Mouse (Mus musculus) thymus, postnatal 25 days (tissue): ENCODE results near the gene Pex6.

Source experiments
- DNase-seq: peaks from one replicate; pipeline ENCODE4 v3.0.0; 2022

Pex6 gene

DNA sequence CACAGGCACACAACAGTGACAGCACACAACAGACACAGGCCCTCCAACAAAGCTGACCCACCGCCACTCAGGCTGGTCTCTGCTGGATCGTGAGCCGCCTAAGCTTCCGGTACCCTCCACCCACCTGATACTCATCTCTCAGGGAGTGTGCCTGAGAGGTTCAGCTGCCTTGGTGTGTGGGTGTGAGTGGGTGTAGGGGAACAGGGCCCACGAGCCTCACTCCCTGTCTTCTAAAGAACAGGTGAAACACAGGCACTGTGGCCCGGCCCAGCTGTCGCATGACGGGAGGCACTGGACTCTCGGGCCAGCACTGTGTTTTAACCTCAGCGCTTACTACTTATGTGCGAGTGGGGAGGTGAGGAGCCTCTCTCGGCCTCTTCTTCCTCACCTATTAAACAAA lies 9.2 kb upstream of the Pex6 start:
- no peak for DNase-seq

DNA sequence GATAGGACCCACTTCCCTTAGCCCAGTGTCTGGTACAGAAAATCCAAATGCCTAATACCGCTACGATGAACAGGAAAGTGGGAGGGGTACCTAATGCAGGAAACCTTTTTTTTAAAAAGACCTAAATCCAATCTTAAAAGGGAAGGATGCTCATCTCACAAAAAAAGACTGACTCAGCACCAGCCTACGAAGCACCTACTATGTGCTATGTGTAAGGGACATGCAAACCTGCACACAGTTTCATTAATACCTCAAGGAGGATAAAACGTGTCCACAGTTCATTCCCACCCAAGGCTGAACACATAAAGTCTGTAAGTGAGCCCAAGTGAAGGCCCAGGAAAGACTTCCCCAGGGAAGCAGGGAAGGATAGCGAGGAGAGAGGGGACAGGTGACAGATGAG lies 8.8 kb upstream of the Pex6 start:
- no peak for DNase-seq

DNA sequence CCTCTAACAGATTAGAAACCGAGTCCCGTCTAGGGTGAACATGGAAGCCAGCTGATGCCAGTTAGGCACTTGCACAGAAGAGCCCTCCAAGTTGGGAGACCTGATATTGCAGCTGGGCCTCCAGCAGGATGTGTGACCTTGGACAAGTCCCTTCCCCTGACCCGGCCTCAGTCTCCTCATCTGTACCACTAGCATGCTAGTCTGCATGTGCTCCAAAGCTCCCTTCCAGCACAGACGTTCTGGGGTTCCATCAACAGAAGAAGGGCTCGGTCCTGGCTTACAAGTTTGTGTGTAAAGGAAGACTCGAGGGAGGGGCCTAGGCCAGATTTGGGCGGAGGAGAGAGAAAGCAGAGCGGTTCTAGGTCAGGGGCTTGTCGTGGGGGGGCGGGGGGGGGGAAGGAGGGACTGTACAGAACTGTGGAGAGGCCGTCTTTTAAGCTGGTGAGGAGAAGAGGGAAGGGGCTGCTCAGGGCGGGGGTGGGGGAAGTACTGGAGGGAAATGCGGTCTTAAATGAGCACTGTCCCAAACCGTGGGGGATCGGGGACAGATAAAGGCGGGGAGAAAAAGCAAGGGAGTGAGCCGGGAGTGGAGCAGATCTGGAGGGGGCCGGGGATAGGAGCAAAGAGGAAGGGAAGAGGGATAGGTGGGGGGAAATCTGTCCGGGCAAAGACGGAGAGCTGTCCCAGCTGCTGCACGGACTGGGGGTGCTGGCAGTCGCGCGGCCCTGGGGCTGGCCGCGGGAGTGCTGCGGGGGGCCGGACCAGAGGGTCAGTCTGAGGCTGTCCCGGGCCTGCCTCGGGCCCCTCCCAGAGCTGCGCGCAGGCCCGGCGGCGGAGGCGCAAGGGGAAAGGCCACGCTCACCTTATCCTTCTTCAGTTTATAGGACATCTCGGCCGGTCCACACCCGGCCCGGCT lies 7.0 kb upstream of the Pex6 start:
- DNase-seq: no peak

DNA sequence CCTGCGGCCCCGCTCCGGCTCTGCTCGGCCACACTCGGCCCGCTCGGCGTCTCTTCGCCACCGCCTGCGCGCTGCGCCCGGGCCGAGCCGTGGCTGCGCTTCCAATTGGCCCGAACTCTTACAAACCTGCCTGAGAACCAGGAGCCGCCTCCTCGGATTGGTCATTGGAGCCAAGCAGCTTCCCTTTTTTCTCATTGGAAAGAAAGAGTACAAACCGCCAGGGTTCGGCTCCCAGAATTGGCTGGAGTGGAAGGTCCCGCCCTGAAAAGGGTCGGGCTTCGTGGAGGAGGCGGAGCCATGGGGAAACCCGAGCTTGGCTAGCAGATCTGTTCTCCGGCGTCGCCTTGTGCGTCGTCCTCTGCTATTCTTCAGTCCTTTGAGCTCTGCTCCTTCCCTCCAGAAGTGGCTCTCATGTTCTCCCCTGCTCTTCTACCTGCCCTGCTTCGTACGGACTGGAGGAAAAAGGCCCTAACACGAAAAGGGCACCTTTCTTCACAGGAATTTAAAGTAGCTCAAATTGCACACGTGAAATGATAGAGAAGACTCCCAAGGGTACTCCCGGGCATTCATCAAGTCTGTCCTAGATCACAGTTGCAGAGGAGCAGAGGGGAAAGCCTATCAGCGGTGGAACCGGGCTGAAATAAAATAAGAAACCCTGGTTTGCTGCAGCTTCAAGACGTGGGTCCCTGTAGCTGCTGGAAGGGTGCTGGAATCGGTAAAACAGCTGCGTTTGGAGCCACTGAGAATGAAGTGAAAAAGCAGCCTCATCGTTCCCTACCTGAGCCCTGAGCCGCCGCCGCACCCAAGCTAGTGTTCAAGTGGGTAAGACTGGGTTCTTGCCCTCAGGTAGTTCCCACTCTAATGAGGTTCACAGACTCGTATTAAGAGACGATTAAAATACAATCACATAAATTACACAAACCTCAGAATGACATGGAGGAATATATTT lies 6.1 kb upstream of the Pex6 start, which contains the start of gene Ppp2r5d:
TSS of gene Ppp2r5d (minus strand) at position 225 of the 949 bp plus-strand sequence.
- peak; percentile 96 for DNase-seq

DNA sequence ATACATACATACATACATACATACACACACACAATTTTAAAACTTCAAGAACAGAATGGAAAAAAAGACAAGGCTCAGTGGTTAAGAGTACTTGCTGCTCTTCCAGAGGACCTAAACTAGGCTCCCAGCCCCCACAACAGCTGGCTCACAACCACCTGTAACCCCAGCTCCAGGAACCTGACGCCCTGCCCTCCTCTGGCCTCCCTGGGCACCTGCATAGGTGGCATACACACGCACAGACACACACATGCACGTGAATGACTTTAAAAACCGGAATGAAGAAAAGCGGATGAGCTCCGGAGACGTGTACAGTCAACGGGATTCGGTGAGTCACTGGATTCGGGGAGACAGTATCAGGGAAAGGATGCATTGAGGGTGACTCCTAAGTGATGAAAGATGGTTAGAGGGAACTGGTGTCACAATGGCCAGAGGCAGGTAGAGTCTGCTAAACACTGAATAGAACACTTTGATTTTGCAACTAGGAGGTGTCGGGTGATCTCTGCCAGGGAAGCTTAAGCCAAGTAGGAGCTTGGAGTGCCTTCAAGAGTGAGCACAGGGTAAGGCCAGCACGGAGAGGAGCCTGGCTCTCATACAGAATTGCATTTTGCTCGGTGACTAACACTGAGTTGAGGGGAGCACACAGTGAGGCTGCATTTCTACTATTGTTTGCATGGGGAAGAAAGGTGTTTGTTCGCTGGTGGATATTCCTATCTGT lies 4.7 kb upstream of the Pex6 start:
- DNase-seq: no peak

DNA sequence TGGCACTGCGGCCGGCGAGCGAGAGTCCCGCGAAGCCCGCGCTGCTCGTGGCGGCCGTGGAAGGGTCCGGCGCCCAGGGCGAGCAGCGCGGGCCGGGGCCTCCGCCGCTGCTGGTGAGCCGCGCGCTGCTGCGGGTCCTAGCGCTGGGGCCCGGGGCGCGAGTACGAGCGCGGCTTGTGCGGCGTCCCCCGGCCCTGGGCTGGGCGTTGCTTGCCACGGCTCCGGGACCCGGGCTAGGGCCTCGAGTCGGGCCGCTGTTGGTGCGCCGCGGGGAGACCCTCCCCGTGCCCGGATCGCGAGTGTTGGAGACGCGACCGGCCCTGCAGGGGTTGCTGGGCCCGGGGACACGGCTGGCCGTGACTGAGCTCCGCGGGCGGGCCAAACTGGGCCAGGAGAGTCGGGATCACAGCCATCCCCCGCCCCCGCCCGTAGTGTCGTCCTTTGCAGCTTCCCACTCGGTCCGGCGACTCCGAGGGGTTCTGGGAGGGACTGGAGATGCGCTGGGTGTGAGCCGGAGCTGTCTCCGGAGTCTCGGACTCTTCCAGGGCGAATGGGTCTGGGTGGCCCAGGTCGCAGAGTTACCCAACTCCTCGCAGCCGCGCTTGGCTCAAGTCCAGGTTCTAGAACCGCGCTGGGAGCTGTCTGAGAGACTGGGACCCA lies 479 bp downstream of the Pex6 start:
- no peak for DNase-seq

DNA sequence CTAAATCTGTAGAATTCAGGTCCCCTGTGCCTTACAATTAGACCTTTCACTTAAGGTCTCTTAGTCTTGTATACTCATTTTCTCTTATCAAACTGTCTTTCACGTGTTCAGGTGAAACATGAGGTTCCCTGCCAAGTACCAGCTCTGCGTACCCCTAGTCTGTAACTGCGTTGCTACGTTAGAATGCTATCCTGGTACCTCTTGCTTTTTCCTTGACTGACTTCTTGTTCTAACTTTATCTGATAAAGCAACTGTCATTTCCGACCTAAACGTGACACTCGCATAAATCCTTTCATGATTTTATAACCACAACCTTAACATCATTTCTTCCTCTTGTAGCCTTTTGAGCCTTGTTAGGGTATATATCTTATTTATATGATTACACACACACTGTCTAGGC lies 1.2 kb downstream of the Pex6 start:
- DNase-seq: no peak

DNA sequence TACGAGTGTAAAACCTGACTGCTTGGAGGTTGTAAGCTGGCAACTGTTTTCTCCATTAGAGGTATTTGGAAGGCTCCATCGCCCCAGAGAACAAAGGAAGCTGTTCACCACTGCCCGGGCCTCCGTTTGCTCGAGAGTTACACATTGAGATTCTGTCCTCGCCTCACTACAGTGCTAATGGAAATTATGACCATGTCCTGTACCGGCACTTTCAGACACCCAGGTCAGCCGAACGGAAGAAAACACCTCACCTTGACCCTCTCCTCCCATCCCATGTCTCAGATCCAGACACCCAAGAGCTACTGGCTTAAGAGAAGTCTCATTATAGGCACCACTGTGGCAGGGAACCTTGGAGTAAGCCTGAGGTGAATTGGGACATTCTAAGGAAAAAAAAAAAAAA lies 2.6 kb downstream of the Pex6 start:
- no peak for DNase-seq

DNA sequence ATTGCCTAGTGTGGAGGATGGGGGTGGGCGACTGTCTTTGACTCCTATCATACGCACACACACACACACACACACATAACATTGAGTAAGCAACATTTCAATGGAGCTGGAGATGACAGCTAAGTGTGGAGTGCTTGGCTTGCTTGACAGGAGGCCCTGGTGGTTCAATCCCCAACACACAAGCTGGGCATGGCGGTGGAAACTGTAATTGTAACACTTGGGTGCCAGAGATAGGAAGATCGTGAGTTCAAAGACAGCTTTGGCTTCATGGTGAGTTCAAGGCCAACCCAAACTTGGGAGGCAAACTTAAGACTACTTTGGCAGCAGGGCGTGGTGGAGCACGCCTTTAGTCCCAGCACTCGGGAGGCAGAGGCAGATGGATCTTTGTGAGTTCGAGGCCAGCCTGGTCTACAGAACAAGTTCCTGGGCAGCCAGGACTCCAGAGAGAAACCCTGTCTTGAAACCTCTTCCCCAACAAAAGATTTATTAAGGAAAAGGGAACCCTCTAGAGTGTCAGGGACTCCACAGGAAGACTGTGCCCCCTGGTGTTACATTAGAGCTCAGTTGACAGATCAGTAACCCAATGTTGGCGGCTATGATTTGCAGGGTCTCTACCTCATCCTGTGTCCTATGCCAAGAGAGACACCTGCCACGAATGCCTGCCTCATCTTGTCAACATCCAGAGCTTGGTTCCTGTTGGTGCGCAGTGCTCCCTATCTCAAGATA lies 3.7 kb downstream of the Pex6 start:
- no peak for DNase-seq

DNA sequence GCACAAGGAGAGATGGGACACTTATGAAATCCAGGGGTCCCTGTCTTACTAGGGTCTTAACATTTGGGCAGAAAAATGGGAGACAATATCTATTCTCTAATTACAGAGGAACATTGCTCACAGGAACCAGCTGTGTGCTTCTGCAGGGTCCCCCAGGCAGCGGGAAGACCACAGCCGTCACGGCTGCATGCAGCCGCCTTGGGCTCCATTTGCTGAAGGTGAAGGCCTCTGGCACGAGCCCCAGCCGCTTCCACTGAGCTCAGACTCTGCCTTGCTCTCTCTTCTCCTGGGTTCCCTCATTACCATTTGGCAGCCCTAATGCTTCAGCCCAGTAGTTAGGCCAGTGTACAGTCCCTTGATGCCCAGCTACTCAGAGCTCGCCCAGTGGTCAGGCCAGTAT lies 9.8 kb downstream of the Pex6 start:
- no peak for DNase-seq

DNA sequence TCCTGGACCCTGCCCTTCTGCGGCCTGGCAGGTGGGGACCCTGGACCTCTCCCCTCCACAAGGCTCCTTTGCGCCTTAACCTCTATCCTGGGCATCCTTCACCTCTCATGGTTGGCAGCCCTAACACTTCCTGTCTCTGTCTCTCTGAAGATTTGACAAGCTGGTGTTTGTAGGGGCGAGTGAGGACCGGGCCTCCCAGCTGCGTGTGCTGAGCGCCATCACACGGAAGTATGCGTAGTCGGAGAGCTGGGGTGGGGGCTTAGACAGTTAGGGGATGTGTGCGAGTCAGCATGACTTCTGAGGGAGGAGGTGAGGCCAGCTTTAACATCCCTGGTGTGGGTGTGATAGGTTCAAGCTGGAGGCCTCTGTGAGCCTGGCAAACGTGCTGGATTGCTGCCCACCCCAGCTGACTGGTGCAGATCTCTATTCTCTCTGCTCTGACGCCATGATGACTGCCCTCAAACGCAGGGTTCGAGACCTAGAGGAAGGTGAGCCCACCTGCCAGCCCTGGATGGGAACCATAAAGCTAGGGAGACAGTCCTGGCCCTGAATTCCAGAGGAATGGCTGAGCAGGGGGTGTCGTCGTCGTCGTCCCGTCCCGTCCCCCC lies 13.3 kb downstream of the Pex6 start:
- DNase-seq: no peak

DNA sequence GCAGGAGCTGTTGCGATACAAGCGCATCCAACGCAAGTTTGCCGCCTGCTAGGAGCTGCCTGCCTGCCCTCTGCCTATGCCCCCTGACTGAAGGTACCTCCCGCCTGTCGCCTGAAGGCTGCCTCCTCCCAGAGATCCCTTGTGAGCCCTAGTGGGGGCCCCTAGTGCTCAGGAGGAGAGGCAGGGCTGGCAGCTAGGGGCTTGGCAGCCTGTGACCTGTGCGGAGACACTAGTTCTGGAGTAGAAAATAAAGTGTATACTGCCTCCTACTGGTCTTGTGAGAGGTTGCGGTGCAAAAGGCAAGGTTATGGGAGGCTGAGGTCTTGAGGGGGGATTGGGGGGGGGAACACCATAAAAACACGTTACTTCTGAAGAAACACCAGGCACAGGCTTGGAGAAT lies 14.0 kb downstream of the Pex6 start:
- peak; percentile 64 for DNase-seq

DNA sequence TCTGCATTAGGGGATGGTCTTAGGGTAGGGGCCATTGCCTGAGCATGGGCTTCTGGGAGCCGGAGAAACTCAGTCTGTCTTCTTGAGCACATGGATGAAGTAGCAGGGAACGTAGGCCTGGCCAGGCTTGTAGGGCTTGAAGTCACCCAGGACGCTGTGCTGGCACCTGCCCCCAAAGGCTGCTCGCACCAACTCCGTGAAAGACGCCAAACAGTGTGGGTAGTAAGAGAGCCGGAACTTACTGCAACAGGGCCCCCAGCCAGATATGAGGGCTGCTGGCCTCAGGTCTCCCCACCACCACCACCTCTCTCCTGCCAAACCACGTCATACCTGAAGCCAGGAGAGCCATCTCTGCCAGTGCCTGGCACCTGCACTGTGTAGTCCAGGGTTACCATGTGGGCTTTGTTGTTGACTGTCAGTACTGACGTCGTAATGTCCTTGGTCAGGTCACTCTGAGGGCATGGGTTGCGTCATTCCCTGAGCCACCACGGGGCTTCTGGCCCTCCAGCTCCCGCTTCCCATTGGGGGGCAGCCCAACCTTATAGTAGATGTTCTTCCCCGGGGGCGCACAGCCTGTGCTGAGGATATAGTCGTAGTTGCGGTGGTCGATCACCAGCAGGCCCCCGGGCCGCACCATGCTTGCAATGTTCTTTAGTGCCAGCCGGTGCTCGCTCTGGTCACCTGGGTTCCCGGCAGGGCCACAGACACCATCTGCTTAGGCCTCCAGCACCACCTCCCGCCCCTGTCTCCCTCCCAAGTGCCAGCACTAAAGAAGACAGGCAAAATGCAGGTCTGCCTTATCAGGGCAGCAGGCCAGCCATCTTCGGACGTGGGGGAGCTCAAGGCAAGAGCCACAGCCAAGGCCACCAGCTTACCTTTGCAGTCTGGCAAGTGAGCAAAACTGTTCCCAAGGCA lies 14.7 kb downstream of the Pex6 start:
- DNase-seq: no peak

DNA sequence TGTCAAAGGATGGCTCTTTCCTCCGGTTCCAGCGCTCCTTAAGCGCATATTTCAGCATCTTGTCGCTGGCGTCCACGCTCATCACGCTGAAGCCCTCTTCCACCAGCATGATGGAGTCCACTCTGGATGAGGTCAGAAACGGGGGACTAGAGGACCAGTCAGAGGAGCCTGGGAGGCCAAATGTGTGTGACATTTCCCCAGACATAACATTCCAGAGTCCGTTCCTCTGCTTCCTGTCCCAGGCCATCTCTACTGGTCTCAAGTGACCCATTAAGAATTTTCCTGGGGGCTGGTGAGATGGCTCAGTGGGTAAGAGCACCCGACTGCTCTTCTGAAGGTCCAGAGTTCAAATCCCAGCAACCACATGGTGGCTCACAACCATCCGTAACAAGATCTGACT lies 16.0 kb downstream of the Pex6 start:
- DNase-seq: no peak

DNA sequence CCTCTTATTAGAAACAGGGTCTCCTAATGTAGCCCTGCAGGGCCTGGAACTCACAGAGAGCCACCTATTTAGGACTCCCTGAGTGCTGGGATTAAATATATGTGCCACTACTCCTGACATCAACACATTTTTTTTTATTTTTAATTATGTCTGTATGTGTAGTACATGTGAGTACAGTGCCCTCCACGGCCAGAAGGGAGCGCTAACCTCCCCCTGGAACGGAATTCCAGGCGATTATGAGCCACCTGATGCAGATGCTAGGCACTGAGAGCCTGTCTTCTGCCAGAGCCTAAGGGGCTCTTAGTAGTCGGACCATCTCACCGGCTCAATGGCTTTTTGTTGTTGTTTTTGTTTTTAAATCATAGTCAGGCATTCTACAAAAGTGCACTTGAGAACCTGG lies 16.8 kb downstream of the Pex6 start:
- DNase-seq: peak; percentile 38

DNA sequence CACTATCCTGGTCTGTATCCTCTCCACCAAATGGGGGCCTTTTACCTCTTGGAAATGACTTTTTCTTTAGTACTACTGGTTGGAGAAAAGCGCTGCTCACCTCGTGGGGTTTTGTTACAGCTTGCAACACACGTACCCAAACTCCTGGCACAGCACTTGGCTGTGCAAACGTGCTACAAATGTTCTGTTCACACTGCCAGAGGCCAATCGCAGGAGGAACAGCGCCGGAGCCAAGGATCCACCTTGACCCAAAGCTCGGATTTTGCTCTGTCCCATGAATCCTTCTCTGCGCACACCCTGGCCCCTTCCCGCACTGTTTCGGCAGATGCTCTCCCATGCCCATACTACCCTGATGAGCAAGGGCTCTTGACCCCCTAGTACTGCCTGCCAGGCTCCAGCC lies 17.2 kb downstream of the Pex6 start:
- no peak for DNase-seq

DNA sequence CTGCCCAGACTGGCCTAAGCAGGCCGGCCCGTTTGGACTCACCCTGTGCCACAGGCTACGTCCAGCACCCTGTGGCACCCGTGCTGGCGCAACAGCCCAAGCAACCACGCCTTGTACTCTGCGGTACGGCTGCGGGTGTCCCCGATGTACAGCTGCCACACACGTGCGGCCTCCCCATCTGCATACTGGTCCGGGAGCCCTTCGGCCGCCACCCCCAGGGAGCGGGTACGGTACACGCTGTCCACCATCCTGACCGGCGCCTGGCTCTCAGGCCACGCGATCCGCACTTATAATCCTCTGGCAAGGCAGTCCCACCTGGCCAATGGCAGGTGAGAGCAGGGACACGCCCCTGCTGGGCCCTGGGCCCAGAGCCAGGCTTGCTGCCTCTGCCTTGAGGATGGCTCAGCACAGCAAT lies 17.6 kb downstream of the Pex6 start, which contains the start of gene Gnmt:
TSS of gene Gnmt (minus strand) at position 265 of the 415 bp plus-strand sequence.
- no peak for DNase-seq

DNA sequence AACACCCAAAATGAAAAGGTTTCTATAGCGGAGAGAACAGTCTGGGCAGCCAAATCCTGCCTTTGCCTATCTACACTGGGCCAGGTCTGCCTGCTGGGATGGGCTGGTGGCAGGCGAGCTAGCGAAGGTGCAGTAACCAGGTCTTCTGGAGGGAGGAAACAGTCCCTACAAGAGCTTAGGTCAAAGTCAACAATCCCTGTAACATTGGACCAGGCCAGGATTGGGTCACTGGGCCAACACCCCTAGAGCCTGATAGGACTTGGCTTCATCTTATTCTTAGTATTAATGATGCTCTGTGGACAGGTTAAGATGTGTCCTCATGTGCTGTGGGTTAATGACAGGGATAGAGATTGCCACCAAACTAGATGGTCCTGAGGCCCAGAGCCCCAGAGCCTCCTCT lies 22.8 kb downstream of the Pex6 start:
- no peak for DNase-seq

DNA sequence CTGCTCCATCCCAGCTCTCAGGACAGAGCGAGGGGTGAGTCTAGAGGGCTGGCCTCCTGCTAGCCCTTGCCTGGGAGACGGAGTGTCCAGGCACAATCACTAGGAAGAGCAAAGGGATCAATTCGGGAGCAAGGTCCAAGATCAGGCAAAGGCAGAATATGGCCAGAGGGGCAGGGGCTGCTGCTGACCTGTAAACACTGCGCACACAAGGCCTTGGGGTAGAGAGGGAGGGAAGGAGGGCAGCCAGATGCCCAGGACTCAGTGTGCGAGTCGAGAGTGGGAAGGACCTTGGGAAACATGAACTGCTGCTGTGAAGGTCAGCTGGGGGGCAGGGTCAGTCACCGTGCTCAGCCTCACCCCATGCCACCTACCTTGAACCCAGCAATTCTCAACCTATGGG lies 24.0 kb downstream of the Pex6 start:
- no peak for DNase-seq

DNA sequence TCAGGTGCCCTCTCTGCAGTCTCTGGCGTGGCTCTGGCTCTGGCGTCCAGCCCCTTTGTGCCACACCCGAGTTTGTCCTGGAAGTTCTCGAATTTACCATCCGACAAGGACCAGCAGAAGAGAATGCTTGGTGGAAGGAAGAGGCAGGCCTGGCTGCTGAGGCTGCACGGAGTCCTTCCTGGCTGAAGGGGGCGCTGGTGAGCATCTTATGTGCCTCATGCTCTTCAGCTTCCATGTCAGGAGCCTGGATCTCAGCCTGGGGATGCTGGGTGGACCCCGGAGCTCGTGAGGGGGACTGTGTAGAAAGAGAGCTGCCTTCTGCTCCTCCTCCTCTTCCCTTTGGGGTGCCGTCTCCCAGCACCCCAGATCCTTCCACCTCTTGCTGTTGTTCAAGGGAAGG lies 24.9 kb downstream of the Pex6 start:
- DNase-seq: peak; percentile 53
